Mouse (Mus musculus) liver, adult 2 months (tissue): Measurements from ENCODE around the gene Fam151a. TPM values are rescaled to one million over a fixed set of nuclear protein-coding genes. Genes with fewer than 3 reads are reported as not detected.
"Not testable (repeated sequence)": the region's sequence is repeated elsewhere in the genome, so short reads cannot be mapped to it uniquely, and the experiment has no call there.

Experiments used
- DNase-seq: peaks from one replicate; pipeline ENCODE4 v3.0.0-alpha.2; 2011; ENCODE audit warnings: low read depth, low spot score; ENCODE audit errors: extremely low read depth
- H3K27ac ChIP-seq: fragments of 200-500 bp; replicated peaks from 2 replicates; pipeline ENCODE4 v1.5.1; 2012; ENCODE audit warnings: low read depth, mild to moderate bottlenecking, control low read depth, inconsistent platforms, low read length; ENCODE audit not compliant: insufficient read depth
- H3K27me3 ChIP-seq: fragments of 200-500 bp; 2 replicates; pipeline ENCODE4 v1.6.1; 2012; ENCODE audit warnings: mild to moderate bottlenecking, moderate library complexity, low read length, inconsistent platforms; ENCODE audit not compliant: control insufficient read depth, insufficient read depth
- H3K36me3 ChIP-seq: fragments of 200-500 bp; 2 replicates; pipeline ENCODE4 v1.6.1; 2012; ENCODE audit warnings: low read length, inconsistent platforms; ENCODE audit not compliant: control insufficient read depth, insufficient read depth
- H3K4me1 ChIP-seq: fragments of 200-500 bp; 2 replicates; pipeline ENCODE4 v1.6.1; 2011; ENCODE audit warnings: low read length; ENCODE audit not compliant: control insufficient read depth, insufficient read depth
- H3K4me3 ChIP-seq: fragments of 200-500 bp; 2 replicates; pipeline ENCODE4 v1.5.1; 2011; ENCODE audit warnings: low read depth, mild to moderate bottlenecking, control low read depth, low read length, moderate library complexity; ENCODE audit not compliant: insufficient read depth
- H3K79me2 ChIP-seq: fragments of 200-500 bp; 2 replicates; pipeline ENCODE4 v1.6.1; 2012; ENCODE audit warnings: inconsistent platforms, mild to moderate bottlenecking, low read length, moderate library complexity; ENCODE audit not compliant: control insufficient read depth, insufficient read depth
- H3K9ac ChIP-seq: fragments of 200-500 bp; 2 replicates; pipeline ENCODE4 v1.6.1; 2012; ENCODE audit warnings: low read depth, mild to moderate bottlenecking, control low read depth, inconsistent platforms, low read length
- CTCF ChIP-seq: fragments of 200-500 bp; IDR thresholded peaks from 2 replicates; pipeline ENCODE4 v1.5.1; 2011; ENCODE audit warnings: low read depth, low read length, control low read depth
- POLR2A ChIP-seq: fragments of 200-500 bp; IDR thresholded peaks from 2 replicates; pipeline ENCODE4 v1.6.1; 2011; ENCODE audit warnings: low read length, control low read depth; ENCODE audit not compliant: insufficient read depth; ENCODE audit errors: extremely low read depth
- WGBS: fragments of 180-500 bp; shearing (Covaris S2); methylation state at CpG from one replicate; pipeline ENCODE4 v1.1.7; 2018; 5-methylcytosine and 5-hydroxymethylcytosine counted together
- polyA plus RNA-seq: library from polyadenylated mRNA; depleted of rRNA; stranded (reverse); fragments of >200 nt; gene quantifications from 2 replicates; pipeline ENCODE4 v1.2.3, GENCODE M21; 2012
- total RNA-seq: library from RNA; depleted of rRNA; stranded (reverse); fragments of >200 nt; gene quantifications from 2 replicates; pipeline ENCODE4 v1.2.3, GENCODE M21; 2014

Fam151a gene
- total and polyA plus RNA-seq, 2 experiments: not detected

DNA sequence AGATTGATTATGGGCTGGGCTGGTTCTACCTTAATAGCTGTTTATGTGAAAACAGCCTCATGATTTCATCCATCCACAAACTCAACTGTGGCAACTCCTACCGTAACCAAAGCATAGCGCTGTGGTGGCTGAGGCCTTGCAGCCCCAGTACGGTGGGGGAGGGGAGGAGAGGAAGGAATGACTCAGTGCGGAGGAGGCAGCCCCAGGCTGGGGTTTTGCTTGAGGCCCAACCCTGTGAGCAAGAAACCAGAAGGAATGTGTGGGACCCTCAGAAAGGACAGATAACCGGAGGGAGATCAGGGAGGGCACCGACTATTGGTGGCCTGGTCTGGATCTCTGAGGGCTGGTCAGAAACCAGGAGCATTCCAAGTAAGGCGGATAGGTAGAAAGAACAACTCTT lies 54.1 kb downstream of the Fam151a start:
- no peak for DNase-seq
- H3K36me3 ChIP-seq: no peaks in the 10 kb centered on the region
- no peak overlapping the region for H3K9ac ChIP-seq
- no peak overlapping the region for H3K27ac ChIP-seq
- no peak overlapping the region for H3K4me3 ChIP-seq
- H3K79me2 ChIP-seq: no peaks in the 10 kb centered on the region
- 81% methylated on average over 7 of the region's 7 CpGs for WGBS
- H3K4me1 ChIP-seq: peaks cover 9% of the 10 kb centered on the region
- H3K27me3 ChIP-seq: no peaks in the 10 kb centered on the region
- no peak for TF ChIP-seq CTCF
- no peak for TF ChIP-seq POLR2A

DNA sequence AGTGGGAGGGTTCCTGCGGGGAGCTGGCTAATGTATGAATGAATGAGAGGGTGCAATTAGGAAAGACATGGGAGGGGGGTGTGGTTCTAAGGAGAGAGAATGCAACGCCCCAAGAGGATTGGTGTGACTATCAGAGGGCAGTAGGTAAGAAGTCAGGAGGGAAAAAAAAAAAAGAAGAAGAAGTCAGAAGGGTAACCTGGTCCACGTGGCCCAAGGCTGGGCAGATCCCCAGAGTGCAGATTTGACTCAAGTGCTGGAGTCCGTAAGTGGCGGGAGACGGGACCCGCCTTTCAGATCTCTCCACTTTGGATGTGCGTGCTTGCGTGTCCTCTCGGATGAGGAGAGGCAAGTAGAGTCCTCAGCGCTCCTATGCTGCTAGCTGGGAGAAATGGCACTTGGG lies 54.9 kb downstream of the Fam151a start:
- WGBS: 91% methylated on average over 11 of the region's 11 CpGs
- peaks cover 9% of the 10 kb centered on the region for H3K4me1 ChIP-seq

DNA sequence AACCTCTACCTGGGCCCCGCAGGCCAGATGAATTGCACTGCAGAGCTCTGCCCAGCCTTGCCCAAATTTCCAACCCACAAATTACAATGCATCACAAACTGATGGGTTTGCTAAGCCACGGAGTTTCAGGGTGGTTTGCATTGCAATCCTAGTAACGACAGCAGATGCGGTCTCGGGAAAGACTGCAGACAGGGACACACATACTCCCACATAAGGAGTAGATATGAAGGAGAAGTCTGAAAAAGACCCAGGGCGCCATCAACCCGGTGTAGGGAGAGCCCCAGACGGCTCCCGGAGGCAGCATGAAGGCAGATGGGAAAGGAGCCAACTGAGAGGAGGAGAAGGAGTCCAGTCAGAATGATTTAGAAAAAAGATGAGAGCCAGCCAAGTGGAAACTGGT lies 56.0 kb downstream of the Fam151a start:
- H3K4me3 ChIP-seq: no peak overlapping the region
- H3K79me2 ChIP-seq: no peaks in the 10 kb centered on the region
- WGBS: 66% methylated on average over 9 of the region's 9 CpGs
- no peaks in the 10 kb centered on the region for H3K27me3 ChIP-seq
- no peaks in the 10 kb centered on the region for H3K36me3 ChIP-seq
- TF ChIP-seq CTCF: no peak
- no peak for TF ChIP-seq POLR2A
- peaks cover 9% of the 10 kb centered on the region for H3K4me1 ChIP-seq
- H3K27ac ChIP-seq: no peak overlapping the region
- H3K9ac ChIP-seq: no peak overlapping the region
- DNase-seq: no peak

More for the DNA sequence above, 54.9 kb downstream of the Fam151a start:
- H3K36me3 ChIP-seq: no peaks in the 10 kb centered on the region
- no peaks in the 10 kb centered on the region for H3K79me2 ChIP-seq
- no peak overlapping the region for H3K4me3 ChIP-seq
- no peak overlapping the region for H3K9ac ChIP-seq
- H3K27me3 ChIP-seq: no peaks in the 10 kb centered on the region
- no peak overlapping the region for H3K27ac ChIP-seq
- TF ChIP-seq POLR2A (no peak), CTCF (no peak)
- DNase-seq: no peak

DNA sequence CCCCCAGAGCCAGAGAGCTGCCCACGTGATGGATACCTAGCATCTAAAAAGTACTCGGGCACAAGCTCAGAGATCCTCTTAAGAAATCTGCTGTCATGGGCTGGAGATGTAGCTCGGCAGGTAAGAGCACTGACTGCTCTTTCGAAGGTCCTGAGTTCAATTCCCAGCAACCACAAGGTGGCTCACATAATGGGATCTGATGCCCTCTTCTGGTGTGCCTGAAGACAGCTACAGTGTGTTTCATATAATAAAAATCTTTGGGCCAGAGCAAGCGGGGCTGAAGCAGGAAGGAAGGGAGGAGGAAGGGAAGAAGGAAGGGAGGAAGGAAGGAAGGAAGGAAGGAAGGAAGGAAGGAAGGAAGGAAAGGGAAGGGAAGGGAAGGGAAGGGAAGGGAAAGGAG lies 56.5 kb downstream of the Fam151a start:
- not testable (repeated sequence) for H3K79me2 ChIP-seq, H3K4me1 ChIP-seq, H3K9ac ChIP-seq, DNase-seq, H3K27me3 ChIP-seq, H3K36me3 ChIP-seq, H3K4me3 ChIP-seq, H3K27ac ChIP-seq
- 89% methylated on average over 5 of the region's 5 CpGs for WGBS

DNA sequence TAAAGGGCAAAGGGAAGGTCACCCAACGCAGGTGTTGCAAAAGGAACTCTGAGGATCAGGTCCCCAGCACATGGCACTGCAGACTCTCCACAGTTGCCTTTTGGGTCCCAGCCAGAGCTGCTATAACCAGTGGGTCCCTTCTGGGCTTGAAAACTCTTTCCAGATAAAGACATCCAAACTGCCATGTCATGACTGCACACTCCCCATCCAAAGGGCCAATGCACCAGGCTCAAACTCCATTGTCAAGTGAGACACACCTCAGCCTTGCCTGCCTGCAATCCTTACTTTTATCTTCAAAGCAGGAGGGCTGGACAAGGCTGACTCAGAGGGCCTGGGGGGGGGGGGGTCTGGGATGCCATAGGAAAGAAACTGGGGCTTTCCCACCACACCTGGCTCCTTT lies 57.2 kb downstream of the Fam151a start:
- peak; percentile 54 for DNase-seq
- Histone ChIP-seq H3K4me3 (no peak overlapping the region), H3K36me3 (no peaks in the 10 kb centered on the region), H3K9ac (no peak overlapping the region), H3K4me1 (peaks cover 9% of the 10 kb centered on the region), H3K79me2 (no peaks in the 10 kb centered on the region), H3K27me3 (no peaks in the 10 kb centered on the region), H3K27ac (no peak overlapping the region)
- TF ChIP-seq CTCF: no peak
- no peak for TF ChIP-seq POLR2A
- WGBS: 21% methylated on average over 1 of the region's 1 CpGs

DNA sequence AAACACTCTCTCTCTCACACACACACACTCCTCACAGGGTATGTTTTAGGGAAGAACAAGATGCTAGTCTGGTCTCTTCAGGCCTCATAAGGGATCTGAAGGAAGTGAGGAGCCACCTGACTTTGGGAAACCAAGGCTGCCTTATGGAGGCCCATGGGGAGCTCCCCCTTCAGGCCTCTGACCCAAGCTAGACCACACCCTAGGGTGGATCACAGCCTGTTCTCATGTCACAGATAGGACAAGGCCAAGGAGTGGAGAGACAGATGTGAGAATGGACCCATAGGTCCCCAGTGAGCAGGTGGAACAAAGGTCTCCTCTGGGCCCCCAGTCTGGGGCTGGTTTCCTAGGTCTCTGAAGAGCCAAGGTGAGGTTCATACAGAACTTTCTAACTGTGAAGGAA lies 58.6 kb downstream of the Fam151a start:
- H3K4me3 ChIP-seq: no peak overlapping the region
- H3K9ac ChIP-seq: no peak overlapping the region
- TF ChIP-seq POLR2A (no peak), CTCF (no peak)
- no peaks in the 10 kb centered on the region for H3K36me3 ChIP-seq
- peaks cover 9% of the 10 kb centered on the region for H3K4me1 ChIP-seq
- H3K27ac ChIP-seq: no peak overlapping the region
- no peaks in the 10 kb centered on the region for H3K27me3 ChIP-seq
- H3K79me2 ChIP-seq: no peaks in the 10 kb centered on the region
- no peak for DNase-seq

DNA sequence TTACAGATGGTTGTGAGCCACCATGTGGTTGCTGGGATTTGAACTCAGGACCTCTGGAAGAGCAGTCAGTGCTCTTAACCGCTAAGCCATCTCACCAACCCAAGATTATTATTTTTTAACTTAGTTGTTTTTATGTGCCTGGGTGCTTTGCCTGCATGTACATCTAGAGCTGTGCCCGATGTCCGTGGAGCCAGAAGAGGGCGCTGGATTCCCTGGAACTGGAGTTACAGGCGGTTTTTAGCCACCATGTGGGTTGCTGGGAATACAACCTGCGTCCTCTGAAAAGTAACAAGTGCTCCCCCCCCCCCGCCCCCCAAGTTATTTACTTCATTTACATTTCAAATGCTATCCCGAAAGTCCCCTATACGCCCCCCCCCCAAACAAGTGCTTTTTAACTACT lies 60.1 kb downstream of the Fam151a start:
- H3K9ac ChIP-seq, H3K4me1 ChIP-seq, H3K36me3 ChIP-seq, H3K27me3 ChIP-seq, DNase-seq, H3K4me3 ChIP-seq, H3K27ac ChIP-seq, H3K79me2 ChIP-seq: not testable (repeated sequence)
- 98% methylated on average over 9 of the region's 9 CpGs for WGBS
